Mouse (Mus musculus): ENCODE data around the gene Stxbp4. TPM values are rescaled to one million over a fixed set of nuclear protein-coding genes. Genes with fewer than 3 reads are reported as not detected.

Stxbp4 gene
- total and polyA plus RNA-seq, 3 experiments = 1.8 to 5.2 (median 5.0) TPM

DNA sequence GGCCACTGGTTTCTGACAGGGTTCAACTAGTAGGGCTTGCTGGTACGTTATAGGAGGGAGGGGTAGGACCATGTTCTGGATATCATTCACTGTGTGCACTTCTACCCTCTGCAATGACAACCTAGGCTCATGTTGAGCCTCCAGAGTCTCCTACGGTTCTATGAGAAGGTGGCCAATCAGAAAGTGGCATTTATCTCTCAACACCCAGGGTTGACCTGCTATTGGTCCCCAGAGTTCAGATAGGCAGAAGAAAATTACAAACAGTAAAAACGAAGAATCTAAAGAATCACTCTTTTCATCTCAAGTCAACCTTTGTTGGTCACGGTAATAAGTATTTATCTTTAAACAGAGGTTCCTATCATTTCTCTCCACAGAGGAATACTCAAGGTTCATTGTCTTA is 29.0 kb upstream of the Stxbp4 start:
- H3K9ac ChIP-seq (ENCODE audit: low read depth, low read length) = no peak overlapping the region
- no peaks in the 10 kb centered on the region; the same call in 1 of the 2 replicates for H3K36me3 ChIP-seq (ENCODE audit: control insufficient read depth, insufficient read depth, low read length)
- H3K27me3 ChIP-seq (ENCODE audit: control insufficient read depth, insufficient read depth, low read length) = no peaks in the 10 kb centered on the region
- TF ChIP-seq EP300 (IDR thresholded peaks at IDR 0.05; ENCODE audit: insufficient read depth, low read depth, low read length) (no peak), POLR2A (IDR thresholded peaks at IDR 0.05; ENCODE audit: insufficient read depth, low read depth, low read length) (no peak), CTCF (IDR thresholded peaks at IDR 0.05) (no peak)
- 84% methylated on average over 4 of the region's 4 CpGs for WGBS
- H3K79me2 ChIP-seq (replicated peaks; ENCODE audit: control insufficient read depth, insufficient read depth, low read length) = no peaks in the 10 kb centered on the region
- H3K27ac ChIP-seq = no peak overlapping the region
- intact Hi-C loops (cut with DNase I) = no loop called here
- no peak for DNase-seq
- H3K4me3 ChIP-seq = no peak overlapping the region
- no peaks in the 10 kb centered on the region for H3K4me1 ChIP-seq (ENCODE audit: control insufficient read depth, insufficient read depth, low read length)

DNA sequence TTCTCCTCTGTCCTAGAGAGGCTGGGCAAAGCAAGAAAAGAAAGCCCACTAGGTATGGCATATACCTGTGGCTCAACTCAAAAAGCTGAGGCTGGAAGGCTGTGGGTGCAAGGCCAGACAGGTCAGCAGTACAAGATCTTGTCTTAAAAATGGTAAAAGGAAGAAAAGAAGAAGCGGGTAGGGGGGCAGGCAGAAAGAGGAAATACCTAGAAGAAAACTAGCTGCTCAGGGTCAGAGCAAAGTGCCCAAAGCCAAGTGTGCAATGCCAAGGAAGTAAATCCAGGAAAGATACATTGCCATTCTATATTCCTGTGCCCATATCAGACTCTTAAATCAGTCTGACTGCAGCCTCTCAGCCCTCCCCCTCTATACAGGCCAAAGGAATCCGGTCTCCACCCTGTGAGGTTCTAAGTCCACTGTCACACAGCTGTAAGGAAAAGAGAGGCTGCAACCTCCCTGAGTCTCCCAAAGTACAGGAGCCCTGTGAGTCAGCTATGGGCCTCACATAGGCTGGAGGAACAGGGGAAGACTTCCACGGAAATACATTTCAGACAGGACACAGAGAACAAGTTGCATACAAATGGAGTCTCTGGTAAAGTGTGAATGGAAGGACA is 28.4 kb upstream of the Stxbp4 start:
- no peak for TF ChIP-seq CTCF (IDR thresholded peaks at IDR 0.05)
- TF ChIP-seq POLR2A (IDR thresholded peaks at IDR 0.05; ENCODE audit: insufficient read depth, low read depth, low read length) = no peak
- TF ChIP-seq EP300 (IDR thresholded peaks at IDR 0.05; ENCODE audit: insufficient read depth, low read depth, low read length) = no peak
- Histone ChIP-seq H3K27me3 (ENCODE audit: control insufficient read depth, insufficient read depth, low read length) (no peaks in the 10 kb centered on the region), H3K36me3 (ENCODE audit: control insufficient read depth, insufficient read depth, low read length) (no peaks in the 10 kb centered on the region; the same call in 1 of the 2 replicates), H3K79me2 (replicated peaks; ENCODE audit: control insufficient read depth, insufficient read depth, low read length) (no peaks in the 10 kb centered on the region), H3K4me3 (no peak overlapping the region), H3K27ac (no peak overlapping the region), H3K9ac (ENCODE audit: low read depth, low read length) (no peak overlapping the region), H3K4me1 (ENCODE audit: control insufficient read depth, insufficient read depth, low read length) (no peaks in the 10 kb centered on the region)
- WGBS = 63% methylated on average over 3 of the region's 3 CpGs
- no peak for DNase-seq
- intact Hi-C loops (cut with DNase I) = no loop called here

DNA sequence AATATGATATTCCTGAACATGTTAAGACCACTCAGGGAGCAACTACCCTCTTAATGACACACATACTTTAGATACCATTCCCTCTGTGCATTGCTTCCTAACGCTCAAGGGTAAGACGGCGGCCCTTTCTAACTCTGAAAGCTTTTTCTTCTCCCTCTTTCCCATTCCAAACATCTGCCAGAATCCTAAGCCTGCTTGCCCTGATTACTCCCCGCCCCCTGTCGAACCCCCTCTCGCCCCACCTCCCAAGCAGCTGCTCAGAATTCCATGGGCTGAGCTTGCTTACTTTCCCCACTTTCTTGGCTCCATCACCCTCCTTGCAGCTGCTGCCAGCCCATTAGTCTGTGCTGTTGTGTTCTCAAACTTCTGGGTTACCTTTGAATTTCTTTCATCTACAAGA is 27.3 kb upstream of the Stxbp4 start:
- DNase-seq = no peak
- Histone ChIP-seq H3K79me2 (replicated peaks; ENCODE audit: control insufficient read depth, insufficient read depth, low read length) (no peaks in the 10 kb centered on the region), H3K9ac (ENCODE audit: low read depth, low read length) (no peak overlapping the region), H3K4me3 (no peak overlapping the region), H3K27ac (no peak overlapping the region), H3K27me3 (ENCODE audit: control insufficient read depth, insufficient read depth, low read length) (no peaks in the 10 kb centered on the region), H3K4me1 (ENCODE audit: control insufficient read depth, insufficient read depth, low read length) (no peaks in the 10 kb centered on the region), H3K36me3 (ENCODE audit: control insufficient read depth, insufficient read depth, low read length) (no peaks in the 10 kb centered on the region; the same call in 1 of the 2 replicates)
- WGBS = 48% methylated on average over 6 of the region's 6 CpGs
- TF ChIP-seq EP300 (IDR thresholded peaks at IDR 0.05; ENCODE audit: insufficient read depth, low read depth, low read length) = no peak
- TF ChIP-seq POLR2A (IDR thresholded peaks at IDR 0.05; ENCODE audit: insufficient read depth, low read depth, low read length) = no peak
- TF ChIP-seq CTCF (IDR thresholded peaks at IDR 0.05) = no peak
- intact Hi-C loops (cut with DNase I) = no loop called here

DNA sequence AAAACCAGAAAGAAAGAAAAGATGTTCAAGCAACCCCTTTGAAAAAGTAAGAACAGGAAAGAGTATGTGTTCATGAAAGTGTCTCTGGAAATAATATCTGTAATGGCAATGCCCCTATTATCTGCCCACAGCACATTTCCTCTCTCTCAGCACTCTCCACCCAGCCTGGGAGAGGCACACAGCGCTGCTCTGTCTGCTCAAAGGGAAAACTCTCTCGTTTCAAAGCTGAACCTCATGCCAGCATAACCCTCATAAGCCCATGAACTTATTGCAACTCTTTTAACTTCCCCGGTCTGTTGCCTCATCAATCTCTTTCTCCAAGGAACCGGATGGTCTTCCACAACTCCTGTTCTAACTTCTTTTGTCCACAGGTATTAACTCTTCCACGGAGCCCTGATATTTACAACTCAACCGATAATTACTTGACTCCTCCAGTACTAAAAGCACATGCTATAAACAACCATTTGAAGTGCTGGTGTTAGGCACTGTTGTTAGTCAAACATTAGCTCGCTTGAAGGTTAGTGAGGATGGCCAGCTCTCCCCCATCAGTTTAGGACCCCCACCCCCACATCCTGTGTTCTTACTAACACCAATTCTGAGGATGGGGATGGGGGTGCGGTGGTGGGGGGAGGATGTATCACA is 26.6 kb upstream of the Stxbp4 start:
- Histone ChIP-seq H3K79me2 (replicated peaks; ENCODE audit: control insufficient read depth, insufficient read depth, low read length) (no peaks in the 10 kb centered on the region), H3K9ac (ENCODE audit: low read depth, low read length) (no peak overlapping the region), H3K36me3 (ENCODE audit: control insufficient read depth, insufficient read depth, low read length) (no peaks in the 10 kb centered on the region; the same call in 1 of the 2 replicates), H3K27me3 (ENCODE audit: control insufficient read depth, insufficient read depth, low read length) (no peaks in the 10 kb centered on the region), H3K4me3 (no peak overlapping the region), H3K4me1 (ENCODE audit: control insufficient read depth, insufficient read depth, low read length) (no peaks in the 10 kb centered on the region), H3K27ac (no peak overlapping the region)
- TF ChIP-seq CTCF (IDR thresholded peaks at IDR 0.05) (no peak), EP300 (IDR thresholded peaks at IDR 0.05; ENCODE audit: insufficient read depth, low read depth, low read length) (no peak), POLR2A (IDR thresholded peaks at IDR 0.05; ENCODE audit: insufficient read depth, low read depth, low read length) (no peak)
- 38% methylated on average over 8 of the region's 8 CpGs for WGBS
- intact Hi-C loops (cut with DNase I) = no loop called here
- no peak for DNase-seq

DNA sequence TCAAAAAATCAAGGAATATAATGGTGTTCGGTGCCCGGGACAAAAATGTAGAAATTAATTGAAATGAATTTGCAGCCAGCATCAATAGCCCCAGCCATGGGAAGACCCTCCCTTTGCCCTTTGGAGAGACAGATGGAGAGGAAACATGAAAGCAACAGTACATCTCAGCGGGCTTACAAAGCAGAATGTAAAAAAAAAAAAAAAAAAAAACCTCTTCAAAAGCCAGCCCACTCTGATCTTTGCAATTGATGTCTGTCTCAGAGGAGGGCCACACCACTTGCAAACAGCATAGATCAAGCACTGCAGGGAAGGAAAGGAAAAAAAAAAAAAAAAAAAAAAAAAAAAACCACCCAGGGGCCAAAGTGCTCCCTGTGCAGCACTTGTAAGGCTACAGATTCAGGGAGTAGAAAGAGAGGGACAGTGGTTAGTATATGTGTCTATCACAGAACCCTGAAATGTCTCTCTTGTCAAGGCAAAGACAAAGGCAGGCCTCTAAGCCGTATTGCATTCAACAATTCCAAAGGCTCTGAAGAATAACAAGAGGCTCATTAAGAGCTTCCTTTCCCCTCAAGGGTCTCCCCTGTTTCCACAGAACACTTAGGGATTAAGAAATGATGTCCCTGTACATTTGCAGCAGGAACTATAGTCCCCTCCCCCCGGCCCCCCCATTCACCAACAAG is 25.9 kb upstream of the Stxbp4 start:
- no peak overlapping the region for H3K4me3 ChIP-seq
- 55% methylated on average over 5 of the region's 5 CpGs for WGBS
- intact Hi-C loops (cut with DNase I) = no loop called here

DNA sequence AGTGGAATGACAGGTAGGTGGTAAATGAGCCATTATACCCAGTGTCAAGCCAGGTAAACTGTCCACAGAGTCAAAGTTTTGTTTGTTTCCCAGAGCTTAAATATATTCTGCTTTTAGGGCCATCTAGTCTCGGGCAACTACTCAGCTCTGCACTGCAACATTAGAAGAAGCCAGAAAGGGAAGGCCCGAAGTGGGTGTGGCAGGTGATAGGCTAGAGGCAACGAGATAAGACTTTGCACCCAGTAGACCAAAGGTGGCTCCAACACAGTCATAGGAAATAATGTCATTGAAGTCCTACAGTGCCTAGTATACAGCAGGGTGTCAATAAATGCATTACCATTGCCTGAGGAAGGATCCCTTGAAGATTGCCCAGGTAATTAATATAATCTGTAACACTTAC is 25.2 kb upstream of the Stxbp4 start:
- Histone ChIP-seq H3K79me2 (replicated peaks; ENCODE audit: control insufficient read depth, insufficient read depth, low read length) (no peaks in the 10 kb centered on the region), H3K27me3 (ENCODE audit: control insufficient read depth, insufficient read depth, low read length) (no peaks in the 10 kb centered on the region), H3K4me1 (ENCODE audit: control insufficient read depth, insufficient read depth, low read length) (no peaks in the 10 kb centered on the region), H3K4me3 (no peak overlapping the region), H3K36me3 (ENCODE audit: control insufficient read depth, insufficient read depth, low read length) (no peaks in the 10 kb centered on the region; the same call in 1 of the 2 replicates), H3K27ac (no peak overlapping the region), H3K9ac (ENCODE audit: low read depth, low read length) (no peak overlapping the region)
- intact Hi-C loops (cut with DNase I) = no loop called here
- WGBS = 51% methylated on average over 3 of the region's 3 CpGs
- TF ChIP-seq CTCF (IDR thresholded peaks at IDR 0.05) (no peak), EP300 (IDR thresholded peaks at IDR 0.05; ENCODE audit: insufficient read depth, low read depth, low read length) (no peak), POLR2A (IDR thresholded peaks at IDR 0.05; ENCODE audit: insufficient read depth, low read depth, low read length) (no peak)
- DNase-seq = no peak

More for the DNA sequence above, 25.9 kb upstream of the Stxbp4 start:
- H3K27ac ChIP-seq = no peak overlapping the region
- no peaks in the 10 kb centered on the region for H3K27me3 ChIP-seq (ENCODE audit: control insufficient read depth, insufficient read depth, low read length)
- H3K79me2 ChIP-seq (replicated peaks; ENCODE audit: control insufficient read depth, insufficient read depth, low read length) = no peaks in the 10 kb centered on the region
- H3K4me1 ChIP-seq (ENCODE audit: control insufficient read depth, insufficient read depth, low read length) = no peaks in the 10 kb centered on the region
- DNase-seq = no peak
- TF ChIP-seq EP300 (IDR thresholded peaks at IDR 0.05; ENCODE audit: insufficient read depth, low read depth, low read length) = no peak
- TF ChIP-seq CTCF (IDR thresholded peaks at IDR 0.05) = no peak
- no peak for TF ChIP-seq POLR2A (IDR thresholded peaks at IDR 0.05; ENCODE audit: insufficient read depth, low read depth, low read length)
- no peak overlapping the region for H3K9ac ChIP-seq (ENCODE audit: low read depth, low read length)
- H3K36me3 ChIP-seq (ENCODE audit: control insufficient read depth, insufficient read depth, low read length) = no peaks in the 10 kb centered on the region; the same call in 1 of the 2 replicates
